Mouse (Mus musculus) ES-Bruce4 (cell line): Measurements from ENCODE around the gene Spef2.

Experiments used
- CTCF ChIP-seq: IDR thresholded peaks from one replicate; pipeline ENCODE4 v1.8.1; 2011; ENCODE audit warnings: low read depth, low read length
- POLR2A ChIP-seq: IDR thresholded peaks from one replicate; pipeline ENCODE4 v1.8.1; 2011; ENCODE audit warnings: low read length; ENCODE audit not compliant: insufficient read depth

DNA sequence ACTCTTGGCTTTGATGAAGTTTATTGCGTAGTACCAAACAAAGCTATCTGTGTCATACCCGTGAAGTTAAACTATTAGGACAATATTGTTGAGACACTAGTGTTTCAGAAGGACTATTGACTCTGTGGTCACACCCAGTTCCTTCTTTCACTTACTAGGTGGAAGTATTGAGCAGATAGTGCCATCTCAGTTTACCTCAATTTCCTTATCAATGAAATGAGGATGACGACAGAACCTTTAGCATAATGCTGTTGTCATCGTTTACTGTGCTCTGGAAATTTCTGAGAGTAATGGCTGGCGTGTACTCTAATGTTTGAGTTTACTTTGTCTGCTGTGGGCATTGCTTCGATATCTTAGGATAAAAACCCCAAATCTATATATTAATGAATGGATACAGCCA, 117.0 kb downstream of the Spef2 start:
- TF ChIP-seq POLR2A (no peak), CTCF (no peak)
